Comparison of ENCODE assay signal across 9 mouse cellular contexts in genomic region chr10:116261559-116261958, GRCm38 (mm10). TPM values are rescaled to one million over a fixed set of nuclear protein-coding genes. Genes with fewer than 3 reads are reported as not detected.
DNase-seq lines count a peak whose midpoint lies in the region; ATAC-seq lines count a peak whose summit lies in the region.
"Had no signal": no experiment of that assay in that cellular context is flagged by ENCODE, and none has a peak within 500 bp of the region (broad histone marks: within the 10 kb centered on the region; RNA-seq: fewer than 3 reads in every experiment).

No protein-coding gene starts in this region.

- no peaks in the 10 kb centered on the region for H3K36me3 ChIP-seq in hindbrain, embryonic 10.5 days
- no peaks in the 10 kb centered on the region for H3K36me3 ChIP-seq in hindbrain, embryonic 13.5 days
- H3K36me3 ChIP-seq in liver, embryonic 12.5 days, result no peaks in the 10 kb centered on the region
- H3K36me3 ChIP-seq in embryonic facial prominence, embryonic 10.5 days (replicated peaks), result no peaks in the 10 kb centered on the region
- no peaks in the 10 kb centered on the region for H3K36me3 ChIP-seq in heart, embryonic 15.5 days

- H3K27me3 ChIP-seq in hindbrain, embryonic 10.5 days (ENCODE audit: insufficient read depth, poor library complexity, severe bottlenecking), result no peaks in the 10 kb centered on the region
- no peaks in the 10 kb centered on the region for H3K27me3 ChIP-seq in hindbrain, embryonic 13.5 days
- H3K27me3 ChIP-seq in liver, embryonic 12.5 days (replicated peaks), result no peaks in the 10 kb centered on the region
- no peaks in the 10 kb centered on the region for H3K27me3 ChIP-seq in embryonic facial prominence, embryonic 10.5 days (replicated peaks; ENCODE audit: low read depth, poor library complexity, severe bottlenecking)
- H3K27me3 ChIP-seq in heart, embryonic 15.5 days, result no peaks in the 10 kb centered on the region

- H3K9me3 ChIP-seq in hindbrain, embryonic 10.5 days, result no peaks in the 10 kb centered on the region
- H3K9me3 ChIP-seq in hindbrain, embryonic 13.5 days, result no peaks in the 10 kb centered on the region
- no peaks in the 10 kb centered on the region for H3K9me3 ChIP-seq in liver, embryonic 12.5 days (replicated peaks)
- H3K9me3 ChIP-seq in embryonic facial prominence, embryonic 10.5 days, result no peaks in the 10 kb centered on the region
- no peaks in the 10 kb centered on the region for H3K9me3 ChIP-seq in heart, embryonic 15.5 days (replicated peaks)

- no peak for ATAC-seq in hindbrain, embryonic 13.5 days (ENCODE audit: low FRiP score)
- no peak for ATAC-seq in liver, embryonic 12.5 days
- ATAC-seq in heart, embryonic 15.5 days (replicated peaks; ENCODE audit: insufficient number of reproducible peaks, insufficient read depth, low FRiP score, low read depth), result peak; percentile 15; the same call in 1 of the 2 replicates
- no peak for ATAC-seq in erythroblast, adult 5-6 weeks (replicated peaks; ENCODE audit: low FRiP score, poor library complexity, severe bottlenecking)

- H3K4me3 ChIP-seq in hindbrain, embryonic 10.5 days, result no peak overlapping the region
- no peak overlapping the region for H3K4me3 ChIP-seq in hindbrain, embryonic 13.5 days
- no peak overlapping the region for H3K4me3 ChIP-seq in liver, embryonic 12.5 days
- no peak overlapping the region for H3K4me3 ChIP-seq in embryonic facial prominence, embryonic 10.5 days
- no peak overlapping the region for H3K4me3 ChIP-seq in heart, embryonic 15.5 days

- 0 out of 2 replicates have a peak overlapping the region, but pooled peaks have one; percentile 18 for H3K27ac ChIP-seq in hindbrain, embryonic 10.5 days
- H3K27ac ChIP-seq in hindbrain, embryonic 13.5 days, result no peak overlapping the region
- 0 out of 2 replicates have a peak overlapping the region, but pooled peaks have one; percentile 14 for H3K27ac ChIP-seq in liver, embryonic 12.5 days
- H3K27ac ChIP-seq in embryonic facial prominence, embryonic 10.5 days (replicated peaks), result 0 out of 2 replicates have a peak overlapping the region, but pooled peaks have one; percentile 24
- H3K27ac ChIP-seq in heart, embryonic 15.5 days, result peak overlapping the region; percentile 90

- peaks cover 11% of the 10 kb centered on the region; the same call in 1 of the 2 replicates for H3K4me1 ChIP-seq in hindbrain, embryonic 10.5 days (replicated peaks)
- no peaks in the 10 kb centered on the region for H3K4me1 ChIP-seq in hindbrain, embryonic 13.5 days (replicated peaks)
- H3K4me1 ChIP-seq in liver, embryonic 12.5 days, result peaks cover 10% of the 10 kb centered on the region
- H3K4me1 ChIP-seq in embryonic facial prominence, embryonic 10.5 days, result peaks cover 13% of the 10 kb centered on the region; the same call in 1 of the 2 replicates
- H3K4me1 ChIP-seq in heart, embryonic 15.5 days (replicated peaks), result peaks cover 26% of the 10 kb centered on the region

- DNase-seq in hindbrain, embryonic 10.5 days (ENCODE audit: low spot score), result no peak
- DNase-seq in liver, result no peak
- no peak for DNase-seq in embryonic facial prominence, embryonic 10.5 days (ENCODE audit: low spot score)
- DNase-seq in layer of hippocampus, adult 18-20 months (ENCODE audit: low spot score in 2 of 2), result no peak
- DNase-seq: lung, postnatal 14 days had no signal

- no peak overlapping the region for H3K4me2 ChIP-seq in hindbrain, embryonic 13.5 days
- H3K4me2 ChIP-seq in liver, embryonic 12.5 days, result no peak overlapping the region
- H3K4me2 ChIP-seq in heart, embryonic 15.5 days, result peak overlapping the region; percentile 40

- no peak overlapping the region for H3K9ac ChIP-seq in hindbrain, embryonic 13.5 days
- H3K9ac ChIP-seq in liver, embryonic 12.5 days, result no peak overlapping the region
- no peak overlapping the region for H3K9ac ChIP-seq in heart, embryonic 15.5 days

- WGBS in hindbrain, embryonic 10.5 days, result 61% methylated on average over 5 of the region's 5 CpGs
- WGBS in hindbrain, embryonic 13.5 days, result 72% methylated on average over 5 of the region's 5 CpGs
- WGBS in liver, embryonic 12.5 days (ENCODE audit: insufficient replicate concordance), result 60% methylated on average over 5 of the region's 5 CpGs
- WGBS in embryonic facial prominence, embryonic 10.5 days, result 77% methylated on average over 5 of the region's 5 CpGs
- WGBS in heart, embryonic 15.5 days, result 25% methylated on average over 5 of the region's 5 CpGs

RNA-seq across cellular contexts. Expression of gene Ptprb, which starts 13.8 kb away (rescaled TPM):
- 2.1 and 2.2 TPM in 2 replicates for polyA plus RNA-seq in hindbrain, embryonic 10.5 days (2016; fragmentation: Nextera tagmentation; extraction: Ambion mirVana)
- 3.0 and 3.4 TPM in 2 replicates for polyA plus RNA-seq in hindbrain, embryonic 13.5 days (2015; fragmentation: Nextera tagmentation; extraction: Ambion mirVana)
- polyA plus RNA-seq in liver, embryonic 12.5 days (2016; fragmentation: Nextera tagmentation; extraction: Ambion mirVana), result 2.2 and 2.4 TPM in 2 replicates
- polyA plus RNA-seq in embryonic facial prominence, embryonic 10.5 days (2016; fragmentation: Nextera tagmentation; extraction: Ambion mirVana), result 1.9 and 2.0 TPM in 2 replicates
- polyA plus RNA-seq in heart, embryonic 15.5 days (2015; fragmentation: Nextera tagmentation; extraction: Ambion mirVana), result 6.6 and 7.4 TPM in 2 replicates
- not detected in 2 replicates for total RNA-seq in erythroblast, adult 5-6 weeks (2015; ENCODE audit: low replicate concordance)
- not detected in 2 replicates for total RNA-seq in erythroblast, adult 5-6 weeks (2017; ENCODE audit: low replicate concordance)
- 10 to 100 TPM; 11.5 to 11.7 TPM for total RNA-seq in layer of hippocampus, adult 18-20 months (2021)
